Mouse (Mus musculus) stomach, postnatal 0 days (tissue): ENCODE measurements around the gene Mctp1.

Experiments
- CTCF ChIP-seq: IDR thresholded peaks from 2 replicates; pipeline ENCODE4 v1.5.1; 2016; ENCODE audit warnings: antibody characterized with exemption, low read depth, mild to moderate bottlenecking, moderate library complexity
- EP300 ChIP-seq: optimal IDR thresholded peaks from 2 replicates; pipeline ENCODE3; 2016; ENCODE audit warnings: antibody characterized with exemption

DNA sequence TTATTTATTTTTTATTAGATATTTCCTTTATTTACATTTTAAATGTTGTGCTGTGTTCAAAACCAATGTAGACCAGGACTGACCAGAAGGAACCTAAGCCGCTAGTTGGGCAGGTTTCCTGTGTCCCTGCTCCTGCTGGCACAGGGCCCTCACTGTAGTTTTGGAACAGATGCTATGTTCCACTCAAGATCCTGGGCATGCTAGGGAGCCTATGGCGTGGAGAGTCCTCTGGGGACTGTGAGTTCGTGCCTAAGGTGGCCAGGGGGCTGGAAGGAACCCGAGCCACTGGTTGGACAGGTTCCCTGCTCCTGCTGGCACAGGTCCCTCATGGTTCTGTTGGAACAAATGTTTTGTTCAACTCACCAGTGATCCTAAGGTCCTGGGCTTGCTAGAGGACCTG, 35.8 kb downstream of the Mctp1 start:
- TF ChIP-seq CTCF = no peak
- TF ChIP-seq EP300 = no peak
